Mouse (Mus musculus): ENCODE results near the gene Siva1. TPM values are rescaled to one million over a fixed set of nuclear protein-coding genes. Genes with fewer than 3 reads are reported as not detected.

Gene Siva1
- total and polyA plus RNA-seq, 3 experiments = 78.1 to 137 (median 135) TPM

DNA sequence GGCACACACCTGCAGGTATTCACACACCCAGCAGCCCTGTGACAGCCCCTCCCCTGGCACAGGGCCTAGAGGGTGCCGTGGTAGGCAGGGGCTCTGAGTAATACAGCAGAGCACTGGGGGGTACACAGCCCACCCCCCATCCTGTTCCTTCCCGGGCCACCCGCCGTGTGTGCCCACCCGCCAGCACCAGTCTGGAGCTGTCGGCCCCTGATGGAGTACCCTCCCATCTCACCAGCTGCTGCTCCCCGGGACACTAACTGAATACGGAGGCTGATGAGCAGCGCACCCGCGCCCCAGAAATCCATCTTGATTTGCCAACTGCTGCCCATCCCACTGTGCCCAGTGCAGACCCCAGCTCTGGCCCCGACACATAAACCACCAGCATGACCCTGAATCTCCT lies 19.2 kb downstream of the Siva1 start:
- Histone ChIP-seq H3K79me2 (replicated peaks; ENCODE audit: control insufficient read depth, extremely low read depth, insufficient read depth, poor library complexity, severe bottlenecking) (no peaks in the 10 kb centered on the region; the same call in 1 of the 2 replicates), H3K4me2 (ENCODE audit: insufficient read depth, low read depth, poor library complexity, severe bottlenecking) (no peak overlapping the region), H3K36me3 (replicated peaks in 1 of 2; ENCODE audit: control insufficient read depth in 1 of 2, insufficient read depth in 1 of 2, low read length in 1 of 2) (peaks cover 80 to 99% of the 10 kb centered on the region in 2 experiments), H3K4me1 (ENCODE audit: control insufficient read depth in 1 of 2, insufficient read depth in 2 of 2) (peaks cover 0 to 24% of the 10 kb centered on the region in 2 experiments; a peak in 2 of 4 replicates), H3K27me3 (replicated peaks) (no peaks in the 10 kb centered on the region), H3K4me3 (replicated peaks in 1 of 3; ENCODE audit: low read depth in 2 of 3, low read length in 2 of 3, poor library complexity in 1 of 3) (no peak overlapping the region), H3K9ac (ENCODE audit: insufficient read depth, low read depth) (no peak overlapping the region), H3K27ac (ENCODE audit: insufficient read depth, low read depth) (no peak overlapping the region), H3K9me3 (replicated peaks; ENCODE audit: low read length) (no peaks in the 10 kb centered on the region)
- dilution Hi-C loops (cut with MboI; ENCODE audit: extremely low pct_ligation_motif_present, extremely low pct_unique_long_range_greater_than_20kb, low sequenced_read_pairs) = no loop called here
- in situ Hi-C loops (cut with MboI; ENCODE audit: low pct_ligation_motif_present, low pct_unique_long_range_greater_than_20kb, low sequenced_read_pairs) = no loop called here
- no peak for TF ChIP-seq PAX5 (IDR thresholded peaks at IDR 0.05; ENCODE audit: low read length)
- no peak for TF ChIP-seq POLR2A (IDR thresholded peaks at IDR 0.05; ENCODE audit: low read depth, low read length)
- TF ChIP-seq SMC3 (IDR thresholded peaks at IDR 0.05; ENCODE audit: low read depth, low read length) = no peak
- TF ChIP-seq BHLHE40 (IDR thresholded peaks at IDR 0.05; ENCODE audit: low read depth, low read length) = no peak
- TF ChIP-seq JUND (conservative IDR thresholded peaks at IDR 0.05; ENCODE audit: low read depth, low read length) = no peak
- no peak for TF ChIP-seq MXI1 (IDR thresholded peaks at IDR 0.05; ENCODE audit: low read depth, low read length)
- TF ChIP-seq POLR2AphosphoS2 (IDR thresholded peaks at IDR 0.05; ENCODE audit: low read depth, low read length) = no peak
- no peak for TF ChIP-seq USF2 (conservative IDR thresholded peaks at IDR 0.05; ENCODE audit: low read depth, low read length)
- TF ChIP-seq HCFC1 (IDR thresholded peaks at IDR 0.05; ENCODE audit: low read depth, low read length) = no peak
- TF ChIP-seq JUN (IDR thresholded peaks at IDR 0.05; ENCODE audit: insufficient read depth, low read depth, low read length) = no peak
- TF ChIP-seq ZNF384 (IDR thresholded peaks at IDR 0.05; ENCODE audit: low read depth, low read length) = no peak
- no peak for TF ChIP-seq TBP (conservative IDR thresholded peaks at IDR 0.05; ENCODE audit: low read depth, low read length)
- DNase-seq (ENCODE audit: extremely low read depth) = no peak

DNA sequence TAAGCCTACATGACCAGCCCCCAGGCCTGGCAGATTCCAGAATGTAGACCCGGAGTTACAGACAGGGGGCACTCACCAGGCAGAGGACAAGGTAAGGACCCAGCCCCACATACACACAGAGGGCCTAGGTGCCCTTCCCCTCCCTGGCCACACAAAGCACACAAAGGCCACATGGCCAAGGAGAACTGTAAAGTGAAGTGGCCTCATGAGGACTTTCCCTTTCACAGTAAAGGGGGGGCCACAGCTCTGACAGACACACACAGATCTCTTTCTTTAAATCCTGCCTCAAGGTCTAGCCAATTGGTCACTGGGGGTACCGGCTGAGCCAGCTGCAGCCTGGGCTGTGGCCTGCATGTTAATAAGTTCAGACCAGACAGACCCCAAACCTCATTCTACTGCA lies 19.6 kb downstream of the Siva1 start:
- Histone ChIP-seq H3K27me3 (replicated peaks) (no peaks in the 10 kb centered on the region), H3K36me3 (replicated peaks in 1 of 2; ENCODE audit: control insufficient read depth in 1 of 2, insufficient read depth in 1 of 2, low read length in 1 of 2) (peaks cover 80 to 99% of the 10 kb centered on the region in 2 experiments), H3K9ac (ENCODE audit: insufficient read depth, low read depth) (no peak overlapping the region), H3K4me2 (ENCODE audit: insufficient read depth, low read depth, poor library complexity, severe bottlenecking) (no peak overlapping the region), H3K4me1 (ENCODE audit: control insufficient read depth in 1 of 2, insufficient read depth in 2 of 2) (peaks cover 0 to 28% of the 10 kb centered on the region in 2 experiments; a peak in 2 of 4 replicates), H3K27ac (ENCODE audit: insufficient read depth, low read depth) (no peak overlapping the region), H3K79me2 (replicated peaks; ENCODE audit: control insufficient read depth, extremely low read depth, insufficient read depth, poor library complexity, severe bottlenecking) (no peaks in the 10 kb centered on the region; the same call in 1 of the 2 replicates), H3K4me3 (replicated peaks in 1 of 3; ENCODE audit: low read depth in 2 of 3, low read length in 2 of 3, poor library complexity in 1 of 3) (no peak overlapping the region), H3K9me3 (replicated peaks; ENCODE audit: low read length) (no peaks in the 10 kb centered on the region)
- DNase-seq (ENCODE audit: extremely low read depth) = no peak
- TF ChIP-seq UBTF (IDR thresholded peaks at IDR 0.05; ENCODE audit: low read depth, low read length) = no peak
- no peak for TF ChIP-seq RAD21 (IDR thresholded peaks at IDR 0.05; ENCODE audit: low read depth, low read length)
- no peak for TF ChIP-seq MAZ (IDR thresholded peaks at IDR 0.05; ENCODE audit: low read depth, low read length)
- no peak for TF ChIP-seq POLR2A (IDR thresholded peaks at IDR 0.05; ENCODE audit: low read depth, low read length)
- no peak for TF ChIP-seq SMC3 (IDR thresholded peaks at IDR 0.05; ENCODE audit: low read depth, low read length)
- no peak for TF ChIP-seq ZKSCAN1 (IDR thresholded peaks at IDR 0.05; ENCODE audit: borderline replicate concordance, low read depth, low read length)
- TF ChIP-seq E2F4 (IDR thresholded peaks at IDR 0.05; ENCODE audit: insufficient replicate concordance, low read depth, low read length) = no peak
- no peak for TF ChIP-seq CHD1 (IDR thresholded peaks at IDR 0.05; ENCODE audit: low read depth, low read length)
- TF ChIP-seq TBP (conservative IDR thresholded peaks at IDR 0.05; ENCODE audit: low read depth, low read length) = no peak
- no peak for TF ChIP-seq ZC3H11A (IDR thresholded peaks at IDR 0.05; ENCODE audit: low read depth, low read length)
- no peak for TF ChIP-seq IRF4 (IDR thresholded peaks at IDR 0.05; ENCODE audit: low read depth, low read length)
- TF ChIP-seq GABPA (IDR thresholded peaks at IDR 0.05; ENCODE audit: insufficient replicate concordance, low read depth, low read length) = no peak
- in situ Hi-C loops (cut with MboI; ENCODE audit: low pct_ligation_motif_present, low pct_unique_long_range_greater_than_20kb, low sequenced_read_pairs) = no loop called here
- dilution Hi-C loops (cut with MboI; ENCODE audit: extremely low pct_ligation_motif_present, extremely low pct_unique_long_range_greater_than_20kb, low sequenced_read_pairs) = no loop called here
